Mouse (Mus musculus): ENCODE results near the gene Tuba1a. TPM values are rescaled to one million over a fixed set of nuclear protein-coding genes. Genes with fewer than 3 reads are reported as not detected.
"Not testable (repeated sequence)": the region's sequence is repeated elsewhere in the genome, so short reads cannot be mapped to it uniquely, and the experiment has no call there.

Gene Tuba1a
- total and polyA plus RNA-seq, 3 experiments = 153 to 533 (median 254) TPM

GRCm38 (mm10) chr15:98922581-98922980 is 30.9 kb downstream of the Tuba1a start:
- H3K9me3 ChIP-seq (replicated peaks; ENCODE audit: low read length) = peaks cover 3% of the 10 kb centered on the region
- H3K4me1 ChIP-seq (ENCODE audit: control insufficient read depth in 1 of 2, insufficient read depth in 2 of 2) = peaks cover 0 to 9% of the 10 kb centered on the region in 2 experiments; a peak in 2 of 4 replicates
- no peak overlapping the region for H3K9ac ChIP-seq (ENCODE audit: insufficient read depth, low read depth)
- no peaks in the 10 kb centered on the region for H3K79me2 ChIP-seq (replicated peaks; ENCODE audit: control insufficient read depth, extremely low read depth, insufficient read depth, poor library complexity, severe bottlenecking)
- no peaks in the 10 kb centered on the region for H3K27me3 ChIP-seq (replicated peaks)
- in situ Hi-C loops (cut with MboI; ENCODE audit: low pct_ligation_motif_present, low pct_unique_long_range_greater_than_20kb, low sequenced_read_pairs) (loop anchor here (10.0 kb wide), 1 partner anchor 1428 kb away; no protein-coding TSS in a partner anchor), dilution Hi-C loops (cut with MboI; ENCODE audit: extremely low pct_ligation_motif_present, extremely low pct_unique_long_range_greater_than_20kb, low sequenced_read_pairs) (no loop called here)
- H3K36me3 ChIP-seq (replicated peaks in 1 of 2; ENCODE audit: control insufficient read depth in 1 of 2, insufficient read depth in 1 of 2, low read length in 1 of 2) = peaks cover 0 to 2% of the 10 kb centered on the region in 2 experiments
- TF ChIP-seq JUND (conservative IDR thresholded peaks at IDR 0.05; ENCODE audit: low read depth, low read length) (no peak), ZC3H11A (IDR thresholded peaks at IDR 0.05; ENCODE audit: low read depth, low read length) (no peak), CTCF (conservative IDR thresholded peaks at IDR 0.05 in 1 of 2, IDR thresholded peaks at IDR 0.05 in 1 of 2; ENCODE audit: low read depth in 2 of 2, low read length in 2 of 2) (no peak), E2F4 (IDR thresholded peaks at IDR 0.05; ENCODE audit: insufficient replicate concordance, low read depth, low read length) (no peak), MAX (IDR thresholded peaks at IDR 0.05; ENCODE audit: low read length) (no peak), NELFE (IDR thresholded peaks at IDR 0.05; ENCODE audit: low read depth, low read length) (no peak), IRF4 (IDR thresholded peaks at IDR 0.05; ENCODE audit: low read depth, low read length) (no peak), CHD2 (IDR thresholded peaks at IDR 0.05; ENCODE audit: low read length) (no peak), USF1 (IDR thresholded peaks at IDR 0.05; ENCODE audit: low read depth, low read length) (no peak)
- DNase-seq (ENCODE audit: extremely low read depth) = no peak
- H3K4me3 ChIP-seq (replicated peaks in 1 of 3; ENCODE audit: low read depth in 2 of 3, low read length in 2 of 3, poor library complexity in 1 of 3) = no peak overlapping the region
- no peak overlapping the region for H3K27ac ChIP-seq (ENCODE audit: insufficient read depth, low read depth)
- no peak overlapping the region for H3K4me2 ChIP-seq (ENCODE audit: insufficient read depth, low read depth, poor library complexity, severe bottlenecking)

- DNase-seq (ENCODE audit: extremely low read depth) = no peak
- Histone ChIP-seq H3K27ac (ENCODE audit: insufficient read depth, low read depth) (no peak overlapping the region), H3K4me1 (ENCODE audit: control insufficient read depth in 1 of 2, insufficient read depth in 2 of 2) (peaks cover under 1 to 8% of the 10 kb centered on the region in 2 experiments; a peak in 3 of 4 replicates), H3K27me3 (replicated peaks) (no peaks in the 10 kb centered on the region), H3K79me2 (replicated peaks; ENCODE audit: control insufficient read depth, extremely low read depth, insufficient read depth, poor library complexity, severe bottlenecking) (peaks cover 9% of the 10 kb centered on the region; the same call in 1 of the 2 replicates), H3K4me2 (ENCODE audit: insufficient read depth, low read depth, poor library complexity, severe bottlenecking) (no peak overlapping the region), H3K9me3 (replicated peaks; ENCODE audit: low read length) (peaks cover 3% of the 10 kb centered on the region), H3K9ac (ENCODE audit: insufficient read depth, low read depth) (no peak overlapping the region), H3K4me3 (replicated peaks in 1 of 3; ENCODE audit: low read depth in 2 of 3, low read length in 2 of 3, poor library complexity in 1 of 3) (no peak overlapping the region), H3K36me3 (replicated peaks in 1 of 2; ENCODE audit: control insufficient read depth in 1 of 2, insufficient read depth in 1 of 2, low read length in 1 of 2) (peaks cover 0 to 2% of the 10 kb centered on the region in 2 experiments)
- TF ChIP-seq USF1 (IDR thresholded peaks at IDR 0.05; ENCODE audit: low read depth, low read length) (no peak), MAX (IDR thresholded peaks at IDR 0.05; ENCODE audit: low read length) (no peak), NRF1 (IDR thresholded peaks at IDR 0.05; ENCODE audit: low read depth, low read length) (no peak), BHLHE40 (IDR thresholded peaks at IDR 0.05; ENCODE audit: low read depth, low read length) (no peak), CHD2 (IDR thresholded peaks at IDR 0.05; ENCODE audit: low read length) (no peak), ZC3H11A (IDR thresholded peaks at IDR 0.05; ENCODE audit: low read depth, low read length) (no peak), ZNF384 (IDR thresholded peaks at IDR 0.05; ENCODE audit: low read depth, low read length) (no peak), ETS1 (conservative IDR thresholded peaks at IDR 0.05; ENCODE audit: low read depth, low read length) (no peak), RCOR1 (conservative IDR thresholded peaks at IDR 0.05; ENCODE audit: low read depth, low read length) (no peak), RAD21 (IDR thresholded peaks at IDR 0.05; ENCODE audit: low read depth, low read length) (no peak), NELFE (IDR thresholded peaks at IDR 0.05; ENCODE audit: low read depth, low read length) (no peak), JUND (conservative IDR thresholded peaks at IDR 0.05; ENCODE audit: low read depth, low read length) (no peak), ZKSCAN1 (IDR thresholded peaks at IDR 0.05; ENCODE audit: borderline replicate concordance, low read depth, low read length) (no peak), JUN (IDR thresholded peaks at IDR 0.05; ENCODE audit: insufficient read depth, low read depth, low read length) (no peak), TBP (conservative IDR thresholded peaks at IDR 0.05; ENCODE audit: low read depth, low read length) (no peak), EP300 (IDR thresholded peaks at IDR 0.05; ENCODE audit: low read length) (no peak), MAFK (IDR thresholded peaks at IDR 0.05; ENCODE audit: insufficient replicate concordance, low read length) (no peak)
- in situ Hi-C loops (cut with MboI; ENCODE audit: low pct_ligation_motif_present, low pct_unique_long_range_greater_than_20kb, low sequenced_read_pairs) = loop anchor here (10.0 kb wide), 1 partner anchor 1427 kb away; no protein-coding TSS in a partner anchor
- dilution Hi-C loops (cut with MboI; ENCODE audit: extremely low pct_ligation_motif_present, extremely low pct_unique_long_range_greater_than_20kb, low sequenced_read_pairs) = no loop called here
Measured at GRCm38 (mm10) chr15:98921510-98921909, 32.0 kb downstream of the Tuba1a start.

GRCm38 (mm10) chr15:98918499-98918895 is 35.0 kb downstream of the Tuba1a start:
- H3K27ac ChIP-seq (ENCODE audit: insufficient read depth, low read depth); H3K9me3 ChIP-seq (replicated peaks; ENCODE audit: low read length); H3K27me3 ChIP-seq (replicated peaks); DNase-seq (ENCODE audit: extremely low read depth); dilution Hi-C loops (cut with MboI; ENCODE audit: extremely low pct_ligation_motif_present, extremely low pct_unique_long_range_greater_than_20kb, low sequenced_read_pairs): not testable (repeated sequence)
- Histone ChIP-seq H3K36me3 (replicated peaks in 1 of 2; ENCODE audit: control insufficient read depth in 1 of 2, insufficient read depth in 1 of 2, low read length in 1 of 2) (peaks cover 2 to 18% of the 10 kb centered on the region in 2 experiments), H3K4me1 (ENCODE audit: control insufficient read depth in 1 of 2, insufficient read depth in 2 of 2) (peaks cover 5 to 25% of the 10 kb centered on the region in 2 experiments), H3K9ac (ENCODE audit: insufficient read depth, low read depth) (peak overlapping the region; percentile 72), H3K4me2 (ENCODE audit: insufficient read depth, low read depth, poor library complexity, severe bottlenecking) (peak overlapping the region; percentile 78; the same call in 1 of the 2 replicates), H3K4me3 (replicated peaks in 1 of 3; ENCODE audit: low read depth in 2 of 3, low read length in 2 of 3, poor library complexity in 1 of 3) (peak overlapping the region; percentile 43 to 85 (median 77)), H3K79me2 (replicated peaks; ENCODE audit: control insufficient read depth, extremely low read depth, insufficient read depth, poor library complexity, severe bottlenecking) (peaks cover 12% of the 10 kb centered on the region; the same call in 1 of the 2 replicates)
- in situ Hi-C loops (cut with MboI; ENCODE audit: low pct_ligation_motif_present, low pct_unique_long_range_greater_than_20kb, low sequenced_read_pairs) = loop anchor here (5.0 kb wide), 1 partner anchor 1501 kb away; no protein-coding TSS in a partner anchor

All from CH12.LX (cell line).